Mouse (Mus musculus): ENCODE results near the gene Tnfrsf21. TPM values are rescaled to one million over a fixed set of nuclear protein-coding genes. Genes with fewer than 3 reads are reported as not detected.

Tnfrsf21 gene
- polyA plus RNA-seq, 1 experiment from 2014 or later = 23.4 TPM

GRCm38 (mm10) chr17:43090948-43091724 is 74.8 kb downstream of the Tnfrsf21 start:
- 94% methylated on average over 3 of the region's 3 CpGs for WGBS
- peaks cover 7% of the 10 kb centered on the region; the same call in 1 of the 2 replicates for H3K4me1 ChIP-seq

GRCm38 (mm10) chr17:43092280-43092995 is 76.1 kb downstream of the Tnfrsf21 start:
- Histone ChIP-seq H3K9ac (no peak overlapping the region), H3K4me2 (no peak overlapping the region), H3K4me3 (no peak overlapping the region), H3K27ac (no peak overlapping the region), H3K27me3 (no peaks in the 10 kb centered on the region), H3K36me3 (no peaks in the 10 kb centered on the region), H3K9me3 (no peaks in the 10 kb centered on the region), H3K4me1 (peaks cover 7% of the 10 kb centered on the region; the same call in 1 of the 2 replicates)
- no peak for ATAC-seq (ENCODE audit: insufficient number of reproducible peaks, low FRiP score, low TSS enrichment, low read depth)
- 31% methylated on average over 8 of the region's 8 CpGs for WGBS

More at GRCm38 (mm10) chr17:43090948-43091724, 74.8 kb downstream of the Tnfrsf21 start:
- Histone ChIP-seq H3K27ac (no peak overlapping the region), H3K9me3 (no peaks in the 10 kb centered on the region), H3K4me3 (no peak overlapping the region), H3K4me2 (no peak overlapping the region), H3K9ac (no peak overlapping the region), H3K36me3 (peaks cover 5% of the 10 kb centered on the region; the same call in 1 of the 2 replicates), H3K27me3 (no peaks in the 10 kb centered on the region)
- no peak for ATAC-seq (ENCODE audit: insufficient number of reproducible peaks, low FRiP score, low TSS enrichment, low read depth)

GRCm38 (mm10) chr17:43094285-43094684 is 77.9 kb downstream of the Tnfrsf21 start:
- ATAC-seq (ENCODE audit: insufficient number of reproducible peaks, low FRiP score, low TSS enrichment, low read depth) = no peak
- H3K36me3 ChIP-seq = no peaks in the 10 kb centered on the region
- WGBS = 33% methylated on average over 2 of the region's 2 CpGs
- H3K27ac ChIP-seq = no peak overlapping the region
- H3K9ac ChIP-seq = no peak overlapping the region
- H3K4me1 ChIP-seq = peaks cover 7% of the 10 kb centered on the region; the same call in 1 of the 2 replicates
- H3K4me3 ChIP-seq = no peak overlapping the region
- H3K9me3 ChIP-seq = no peaks in the 10 kb centered on the region
- no peak overlapping the region for H3K4me2 ChIP-seq
- H3K27me3 ChIP-seq = no peaks in the 10 kb centered on the region

- Histone ChIP-seq H3K27ac (no peak overlapping the region), H3K36me3 (no peaks in the 10 kb centered on the region), H3K4me2 (no peak overlapping the region), H3K9ac (no peak overlapping the region), H3K27me3 (no peaks in the 10 kb centered on the region), H3K4me1 (peaks cover 7% of the 10 kb centered on the region; the same call in 1 of the 2 replicates), H3K9me3 (no peaks in the 10 kb centered on the region), H3K4me3 (no peak overlapping the region)
- 72% methylated on average over 4 of the region's 4 CpGs for WGBS
- ATAC-seq (ENCODE audit: insufficient number of reproducible peaks, low FRiP score, low TSS enrichment, low read depth) = no peak
These were observed 80.8 kb downstream of the Tnfrsf21 start for GRCm38 (mm10) chr17:43097101-43097688.

GRCm38 (mm10) chr17:43106108-43106507 is 89.8 kb downstream of the Tnfrsf21 start:
- H3K4me2 ChIP-seq = no peak overlapping the region
- H3K4me1 ChIP-seq = no peaks in the 10 kb centered on the region
- no peaks in the 10 kb centered on the region for H3K36me3 ChIP-seq
- H3K27me3 ChIP-seq = no peaks in the 10 kb centered on the region
- H3K9me3 ChIP-seq = no peaks in the 10 kb centered on the region
- no peak for ATAC-seq (ENCODE audit: insufficient number of reproducible peaks, low FRiP score, low TSS enrichment, low read depth)
- no peak overlapping the region for H3K4me3 ChIP-seq
- H3K27ac ChIP-seq = no peak overlapping the region
- no peak overlapping the region for H3K9ac ChIP-seq
- WGBS = 75% methylated on average over 3 of the region's 3 CpGs

GRCm38 (mm10) chr17:43107338-43107737 is 91.0 kb downstream of the Tnfrsf21 start:
- H3K9me3 ChIP-seq = no peaks in the 10 kb centered on the region
- ATAC-seq (ENCODE audit: insufficient number of reproducible peaks, low FRiP score, low TSS enrichment, low read depth) = no peak
- H3K27me3 ChIP-seq = no peaks in the 10 kb centered on the region
- H3K4me1 ChIP-seq = no peaks in the 10 kb centered on the region
- H3K9ac ChIP-seq = no peak overlapping the region
- no peak overlapping the region for H3K4me2 ChIP-seq
- 77% methylated on average over 5 of the region's 5 CpGs for WGBS
- no peaks in the 10 kb centered on the region for H3K36me3 ChIP-seq
- H3K4me3 ChIP-seq = no peak overlapping the region
- H3K27ac ChIP-seq = no peak overlapping the region

GRCm38 (mm10) chr17:43109501-43109900 is 93.1 kb downstream of the Tnfrsf21 start:
- WGBS = 67% methylated on average over 4 of the region's 4 CpGs

GRCm38 (mm10) chr17:43110168-43110885 is 94.0 kb downstream of the Tnfrsf21 start:
- Histone ChIP-seq H3K27me3 (no peaks in the 10 kb centered on the region), H3K27ac (no peak overlapping the region), H3K36me3 (no peaks in the 10 kb centered on the region), H3K4me2 (no peak overlapping the region), H3K9ac (no peak overlapping the region), H3K9me3 (no peaks in the 10 kb centered on the region), H3K4me1 (peaks cover 2% of the 10 kb centered on the region; the same call in 1 of the 2 replicates), H3K4me3 (no peak overlapping the region)
- ATAC-seq (ENCODE audit: insufficient number of reproducible peaks, low FRiP score, low TSS enrichment, low read depth) = no peak
- WGBS = 66% methylated on average over 9 of the region's 9 CpGs

More at GRCm38 (mm10) chr17:43109501-43109900, 93.1 kb downstream of the Tnfrsf21 start:
- peaks cover 2% of the 10 kb centered on the region; the same call in 1 of the 2 replicates for H3K4me1 ChIP-seq
- H3K36me3 ChIP-seq = no peaks in the 10 kb centered on the region
- no peak overlapping the region for H3K27ac ChIP-seq
- no peaks in the 10 kb centered on the region for H3K9me3 ChIP-seq
- H3K27me3 ChIP-seq = no peaks in the 10 kb centered on the region
- no peak overlapping the region for H3K4me3 ChIP-seq
- H3K4me2 ChIP-seq = no peak overlapping the region
- no peak for ATAC-seq (ENCODE audit: insufficient number of reproducible peaks, low FRiP score, low TSS enrichment, low read depth)
- no peak overlapping the region for H3K9ac ChIP-seq

GRCm38 (mm10) chr17:43113391-43113984 is 97.1 kb downstream of the Tnfrsf21 start:
- Histone ChIP-seq H3K9me3 (no peaks in the 10 kb centered on the region), H3K36me3 (no peaks in the 10 kb centered on the region), H3K4me1 (peaks cover 10% of the 10 kb centered on the region), H3K4me2 (no peak overlapping the region), H3K9ac (no peak overlapping the region), H3K4me3 (no peak overlapping the region), H3K27ac (no peak overlapping the region), H3K27me3 (no peaks in the 10 kb centered on the region)
- WGBS = 72% methylated on average over 9 of the region's 9 CpGs
- ATAC-seq (ENCODE audit: insufficient number of reproducible peaks, low FRiP score, low TSS enrichment, low read depth) = no peak

- Histone ChIP-seq H3K4me1 (peaks cover 10% of the 10 kb centered on the region), H3K36me3 (no peaks in the 10 kb centered on the region), H3K9ac (no peak overlapping the region), H3K27me3 (no peaks in the 10 kb centered on the region), H3K27ac (no peak overlapping the region), H3K9me3 (no peaks in the 10 kb centered on the region), H3K4me3 (no peak overlapping the region), H3K4me2 (no peak overlapping the region)
- 68% methylated on average over 8 of the region's 8 CpGs for WGBS
- ATAC-seq (ENCODE audit: insufficient number of reproducible peaks, low FRiP score, low TSS enrichment, low read depth) = no peak
These were observed 97.8 kb downstream of the Tnfrsf21 start for GRCm38 (mm10) chr17:43114086-43114581.

- H3K4me2 ChIP-seq = no peak overlapping the region
- no peaks in the 10 kb centered on the region for H3K36me3 ChIP-seq
- no peak overlapping the region for H3K27ac ChIP-seq
- H3K4me3 ChIP-seq = no peak overlapping the region
- no peaks in the 10 kb centered on the region for H3K27me3 ChIP-seq
- peaks cover 10% of the 10 kb centered on the region for H3K4me1 ChIP-seq
- H3K9me3 ChIP-seq = no peaks in the 10 kb centered on the region
- no peak for ATAC-seq (ENCODE audit: insufficient number of reproducible peaks, low FRiP score, low TSS enrichment, low read depth)
- 96% methylated on average over 6 of the region's 6 CpGs for WGBS
- no peak overlapping the region for H3K9ac ChIP-seq
These were observed 98.6 kb downstream of the Tnfrsf21 start for GRCm38 (mm10) chr17:43114926-43115325.
